Mouse (Mus musculus): ENCODE results near the gene Phf5a. TPM values are rescaled to one million over a fixed set of nuclear protein-coding genes. Genes with fewer than 3 reads are reported as not detected.

Gene Phf5a
- 54.4 TPM for total RNA-seq (2023)

GRCm38 (mm10) chr15:81871604-81872261 is at the start of gene Phf5a:
Phf5a (minus strand) TSS chr15:81871911.

GRCm38 (mm10) chr15:81872262-81873136 is 788 bp upstream of the Phf5a start, which contains the start of gene Aco2:
Aco2 (plus strand) TSS chr15:81872309.

GRCm38 (mm10) chr15:81858517-81859329 is 13.0 kb downstream of the Phf5a start, which contains the start of gene Tob2:
Tob2 (minus strand) TSS chr15:81858796.

Other genes starting within 250 kb of the Phf5a start
- 45.7 TPM for gene L3mbtl2, start 208.0 kb downstream of the Phf5a start, total RNA-seq (2023)
- gene Chadl, start 174.6 kb downstream of the Phf5a start, total RNA-seq (2023) = not detected
- 28.1 TPM for gene Zc3h7b, start 126.9 kb downstream of the Phf5a start, total RNA-seq (2023)
- gene Rangap1, start 126.4 kb downstream of the Phf5a start, total RNA-seq (2023) = 86.9 TPM
- 25.6 TPM for gene Tef, start 69.5 kb downstream of the Phf5a start, total RNA-seq (2023)
- gene Tob2, start 13.1 kb downstream of the Phf5a start, total RNA-seq (2023) = 78.4 TPM
- 151 TPM for gene Aco2, start 398 bp upstream of the Phf5a start, total RNA-seq (2023)
- gene Polr3h, start 54.3 kb upstream of the Phf5a start, total RNA-seq (2023) = 15.0 TPM
- not detected for gene Csdc2, start 64.8 kb upstream of the Phf5a start, total RNA-seq (2023)
- 26.1 TPM for gene Pmm1, start 89.0 kb upstream of the Phf5a start, total RNA-seq (2023)
- gene 1700029P11Rik, start 108.6 kb upstream of the Phf5a start, total RNA-seq (2023) = not detected
- gene Xrcc6, start 115.9 kb upstream of the Phf5a start, total RNA-seq (2023) = 31.4 TPM
- 27.8 TPM for gene Desi1, start 162.0 kb upstream of the Phf5a start, total RNA-seq (2023)
- gene Snu13, start 175.7 kb upstream of the Phf5a start, total RNA-seq (2023) = 94.0 TPM
- gene 4930407I10Rik, start 187.2 kb upstream of the Phf5a start, total RNA-seq (2023) = not detected
- gene Mei1, start 198.1 kb upstream of the Phf5a start, total RNA-seq (2023) = not detected

Data from CD8-positive naive resting alpha-beta T cell, adult 57 days (primary cell).